Comparison of ENCODE assay signal across 1 mouse cellular context in the genomic region with DNA sequence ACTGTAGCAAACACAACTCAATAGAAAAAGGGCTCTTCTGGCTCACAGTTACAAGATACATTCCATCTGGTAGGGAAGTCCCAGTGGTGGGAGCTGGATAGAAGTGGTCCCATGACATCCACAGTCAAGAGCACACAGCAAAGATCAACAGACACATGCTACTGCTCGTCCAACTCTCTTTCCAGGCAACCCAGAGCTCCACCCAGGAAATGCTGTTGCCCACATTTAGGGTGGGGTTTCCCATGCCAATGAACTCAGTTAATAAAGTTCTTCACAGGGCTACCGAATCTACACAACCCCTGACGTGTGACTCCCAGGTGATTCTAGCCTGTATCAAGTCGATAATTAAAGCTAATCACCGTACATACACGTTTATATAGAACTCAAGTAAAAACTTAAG.
TF ChIP-seq lines count a peak whose summit lies in the region.

No protein-coding gene starts in this region.

TF ChIP-seq in MEL, 35 proteins besides CTCF, POLR2A, EP300 and RAD21 (continued from another document):
- no peak for TF ChIP-seq TCF12 (IDR thresholded peaks at IDR 0.05; ENCODE audit: low read depth, low read length)
- peak; percentile 73 for TF ChIP-seq MYC (IDR thresholded peaks at IDR 0.05; ENCODE audit: low read depth, low read length)
- TF ChIP-seq RCOR1 (IDR thresholded peaks at IDR 0.05; ENCODE audit: low read depth, low read length), result no peak
- no peak for TF ChIP-seq ZMIZ1 (IDR thresholded peaks at IDR 0.05; ENCODE audit: low read depth, low read length)
- TF ChIP-seq ELF1 (IDR thresholded peaks at IDR 0.05; ENCODE audit: low read depth, low read length), result no peak
- TF ChIP-seq MAZ (IDR thresholded peaks at IDR 0.05; ENCODE audit: low read depth, low read length), result no peak
- TF ChIP-seq POLR2AphosphoS5 (IDR thresholded peaks at IDR 0.05; ENCODE audit: borderline replicate concordance, low read depth, low read length), result no peak
- no peak for TF ChIP-seq TAL1 (IDR thresholded peaks at IDR 0.05; ENCODE audit: low read length)
- no peak for TF ChIP-seq MYB (IDR thresholded peaks at IDR 0.05; ENCODE audit: low read depth, low read length)
